Mouse (Mus musculus) urinary bladder, postnatal 4 days (tissue): ENCODE results near the gene Myh7.

Experiments used
- DNase-seq, 2 experiments: peaks; one replicate each; pipeline ENCODE4 v3.0.0; 2021 to 2022; ENCODE audit warnings: low spot score in 2 of 2

Myh7 gene

GRCm38 (mm10) chr14:54942479-54942878 lies 51.9 kb downstream of the Myh7 start:
- no peak for DNase-seq

DNA sequence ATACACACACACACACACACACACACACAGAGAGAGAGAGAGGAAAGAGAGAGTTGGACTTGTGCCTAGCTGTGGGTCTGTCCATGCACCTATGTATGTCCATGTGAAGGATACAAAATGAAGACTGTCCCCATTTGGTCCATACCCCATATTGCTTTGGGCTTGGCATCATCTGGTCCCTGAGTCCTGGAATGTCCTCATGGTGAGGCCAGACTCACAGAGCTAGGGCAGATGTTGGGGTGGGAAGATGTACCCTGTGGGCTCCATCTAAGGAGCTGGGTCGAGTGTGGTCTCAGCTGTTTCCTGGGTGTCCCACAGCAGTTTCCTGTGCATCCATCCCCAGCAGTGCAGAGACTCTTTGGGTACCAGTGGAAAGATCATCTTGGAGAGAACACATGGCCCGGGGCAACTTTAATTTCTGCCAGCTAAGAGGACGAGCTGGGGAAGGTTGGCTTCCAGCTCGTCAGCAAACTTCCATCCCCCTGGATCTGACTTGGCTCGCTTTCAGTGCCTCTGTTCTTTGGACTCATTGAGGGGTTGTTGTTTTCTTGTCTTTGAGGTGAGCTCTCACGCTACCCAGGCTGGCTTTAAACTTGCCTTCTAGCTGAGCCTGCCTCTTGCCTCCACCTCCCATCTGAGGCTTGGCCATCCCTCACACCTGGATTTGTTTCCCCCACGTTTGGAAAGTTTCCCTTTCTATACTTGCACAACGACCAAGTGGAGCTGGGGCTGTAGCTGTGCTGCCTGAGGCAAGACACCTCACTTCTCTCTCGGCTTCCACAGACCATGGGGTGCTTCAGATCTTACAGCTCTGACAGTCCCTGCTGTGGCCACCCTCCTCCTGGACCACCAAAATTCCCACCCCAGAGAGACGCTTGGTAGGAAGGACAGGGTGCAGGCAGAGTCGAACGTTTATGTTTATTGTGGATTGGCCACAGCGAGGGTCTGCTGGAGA lies 53.1 kb downstream of the Myh7 start:
- no peak for DNase-seq

- no peak for DNase-seq
Measured at GRCm38 (mm10) chr14:54940176-54940530, 54.3 kb downstream of the Myh7 start.

DNA sequence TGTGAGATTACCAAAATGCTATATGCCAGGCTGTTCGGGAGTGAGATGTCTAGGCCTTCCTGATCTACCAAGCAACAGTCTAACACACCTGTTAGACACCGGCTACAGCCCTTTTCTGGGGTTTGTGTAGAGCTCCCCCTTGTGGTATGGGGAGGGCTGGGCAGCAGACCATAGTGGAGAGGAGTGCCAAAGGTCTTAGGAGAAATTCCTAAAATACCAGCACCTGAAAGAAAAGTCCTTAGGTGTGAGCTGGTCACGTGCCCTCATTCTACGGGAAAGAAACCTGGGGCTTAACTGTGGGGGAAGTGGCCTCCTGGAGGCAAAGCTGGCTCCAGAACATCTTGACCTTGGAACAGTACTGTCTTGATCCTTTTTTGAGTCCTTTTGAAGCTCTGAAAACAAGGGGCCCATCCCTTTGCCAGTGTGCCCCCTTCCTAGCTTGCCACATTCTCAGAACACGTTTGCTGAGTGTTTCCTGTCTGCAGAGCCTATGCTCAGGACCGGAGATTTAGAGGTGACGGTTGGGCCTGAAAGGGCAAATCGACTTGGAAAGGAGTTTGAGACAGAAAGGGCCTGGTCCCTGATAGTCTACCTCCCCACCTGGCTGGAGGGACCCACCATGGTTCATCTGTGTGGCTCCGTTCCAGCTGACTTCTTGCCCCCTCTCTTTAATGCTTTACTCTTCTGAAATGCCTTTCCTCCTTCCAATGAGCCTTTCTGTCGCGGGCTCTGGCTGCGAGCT lies 54.8 kb downstream of the Myh7 start:
- peak; percentile 62 to 73 for DNase-seq

GRCm38 (mm10) chr14:54938431-54939219 lies 55.8 kb downstream of the Myh7 start:
- DNase-seq: no peak

- DNase-seq: no peak
Measured at GRCm38 (mm10) chr14:54937361-54938182, 56.9 kb downstream of the Myh7 start.

GRCm38 (mm10) chr14:54936831-54937160 lies 57.6 kb downstream of the Myh7 start:
- no peak for DNase-seq

DNA sequence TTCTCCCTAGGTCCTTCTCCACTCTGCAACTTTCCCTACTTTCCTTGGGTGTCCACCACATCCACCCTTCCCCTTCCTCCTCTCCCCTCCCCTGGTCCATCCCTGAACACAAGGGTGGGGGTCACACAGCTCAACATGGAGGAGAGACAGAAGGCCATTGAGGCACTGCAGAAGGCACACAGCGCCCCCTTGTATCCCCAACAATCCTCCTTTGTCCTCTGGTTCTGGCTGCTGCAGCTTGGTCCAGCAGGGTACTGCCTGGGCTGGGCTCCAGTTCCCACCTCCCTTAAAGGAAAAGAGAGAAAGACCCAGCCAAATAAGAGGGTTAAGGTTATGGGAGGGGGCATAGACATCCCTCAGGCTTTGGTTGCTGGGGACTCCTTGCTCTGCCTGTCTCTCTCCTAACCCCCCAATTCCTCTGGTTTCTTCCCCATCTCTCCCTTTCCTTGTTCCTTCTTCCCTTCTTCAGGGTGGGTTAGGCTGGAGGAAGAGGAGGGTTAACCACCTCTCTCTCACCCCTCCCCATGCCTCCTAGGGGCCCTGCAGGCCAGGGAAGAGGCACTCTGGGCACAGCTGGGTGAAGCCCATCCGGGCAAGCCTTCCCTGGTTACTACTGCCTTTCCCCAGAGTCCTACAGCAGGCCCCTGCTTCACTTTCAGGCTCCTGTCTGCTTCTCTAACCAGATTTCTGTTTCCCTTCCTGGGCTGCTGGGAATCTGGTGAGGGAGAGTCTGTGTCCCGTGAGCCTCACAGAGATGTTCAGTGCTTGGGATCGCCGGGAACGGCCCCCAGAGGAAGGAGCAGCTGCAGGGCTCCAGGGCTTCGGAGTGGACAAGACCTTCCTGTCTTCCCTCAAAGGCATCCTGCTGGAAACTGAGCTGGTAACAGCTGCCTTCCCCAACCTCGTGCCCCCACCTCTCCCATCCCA lies 58.3 kb downstream of the Myh7 start, which contains the start of gene Cmtm5:
Gene Cmtm5 (plus strand): TSS at position 358 of the 927 bp plus-strand sequence.
- DNase-seq: no peak

GRCm38 (mm10) chr14:54932645-54933150 lies 61.7 kb downstream of the Myh7 start, which contains the start of gene Il25:
Il25 (plus strand) TSS chr14:54932695.
- no peak for DNase-seq

- no peak for DNase-seq
Measured at GRCm38 (mm10) chr14:54930431-54930830, 64.0 kb downstream of the Myh7 start.

DNA sequence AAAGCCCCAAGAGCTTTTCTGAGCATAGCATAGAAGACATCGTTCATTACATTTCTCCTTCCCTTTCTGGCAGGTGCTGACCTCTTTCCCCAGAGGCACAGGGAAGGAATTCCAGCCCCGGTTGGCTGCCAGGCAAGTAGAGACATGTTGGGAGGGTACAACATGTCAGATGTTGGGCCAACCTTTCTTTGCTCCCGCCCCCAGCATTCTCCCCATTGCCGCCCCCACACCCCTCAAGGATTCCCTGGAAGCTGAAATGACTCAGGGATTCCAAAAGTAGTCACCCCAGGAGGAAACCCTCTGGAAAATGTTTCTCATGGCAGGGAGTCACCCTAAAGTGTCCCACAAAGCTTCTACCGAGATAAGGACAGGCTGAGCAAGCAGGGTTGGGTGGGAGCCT lies 64.6 kb downstream of the Myh7 start:
- no peak for DNase-seq

DNA sequence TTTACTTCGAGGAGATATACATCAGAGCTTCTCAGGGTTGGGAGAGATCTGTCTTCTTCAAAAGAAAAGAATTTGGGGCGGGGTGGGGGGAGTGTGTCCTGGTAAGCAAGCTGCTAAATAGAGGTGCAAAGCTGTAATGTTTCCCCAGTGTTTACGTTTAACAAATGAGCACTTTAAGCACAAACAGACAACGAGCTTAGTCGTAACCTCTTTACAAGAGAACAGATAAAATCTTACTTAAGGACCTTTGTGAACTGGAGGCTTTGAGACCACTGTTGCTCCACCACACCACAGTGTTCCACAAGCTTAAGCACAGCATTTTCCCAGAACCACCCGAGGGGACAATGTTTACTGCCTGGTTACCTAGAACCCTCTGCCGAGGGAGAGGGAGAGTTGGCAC lies 67.1 kb downstream of the Myh7 start:
- DNase-seq: no peak

- peak; percentile 85 to 86 for DNase-seq
Measured at GRCm38 (mm10) chr14:54926401-54927158, 67.8 kb downstream of the Myh7 start.

- peak; percentile 74 to 76 for DNase-seq
Measured at GRCm38 (mm10) chr14:54925349-54926342, 68.8 kb downstream of the Myh7 start, which contains the start of gene Efs. Efs (minus strand) TSS chr14:54926126.

- peak; percentile 70 to 79 for DNase-seq
Measured at GRCm38 (mm10) chr14:54924641-54925348, 69.6 kb downstream of the Myh7 start.
